Mouse (Mus musculus) midbrain, embryonic 15.5 days (tissue): ENCODE measurements around the gene Syt3. TPM values are rescaled to one million over a fixed set of nuclear protein-coding genes. Genes with fewer than 3 reads are reported as not detected.

Experiments used
- ATAC-seq: fragments of 200-750 bp; cut with Nextera tagmentation; replicated peaks from 2 replicates; pipeline ENCODE4 v1.8.0; 2017; ENCODE audit warnings: moderate TSS enrichment
- H3K27ac ChIP-seq: fragments of 300-500 bp; sonication (generic); 2 replicates; pipeline ENCODE4 v1.5.1; 2015; ENCODE audit warnings: mild to moderate bottlenecking, inconsistent platforms
- H3K27me3 ChIP-seq: fragments of 300-500 bp; sonication (generic); replicated peaks from 2 replicates; pipeline ENCODE4 v1.6.1; 2015; ENCODE audit warnings: inconsistent platforms
- H3K36me3 ChIP-seq: fragments of 300-500 bp; sonication (generic); replicated peaks from 2 replicates; pipeline ENCODE4 v1.6.1; 2015; ENCODE audit warnings: inconsistent platforms
- H3K4me1 ChIP-seq: fragments of 300-500 bp; sonication (generic); 2 replicates; pipeline ENCODE4 v1.6.1; 2015; ENCODE audit warnings: inconsistent platforms
- H3K4me2 ChIP-seq: fragments of 300-500 bp; sonication (generic); 2 replicates; pipeline ENCODE4 v1.6.1; 2015; ENCODE audit warnings: inconsistent platforms, mild to moderate bottlenecking, moderate library complexity
- H3K4me3 ChIP-seq: fragments of 300-500 bp; sonication (generic); 2 replicates; pipeline ENCODE4 v1.5.1; 2015; ENCODE audit warnings: mild to moderate bottlenecking, inconsistent platforms
- H3K9ac ChIP-seq: fragments of 300-500 bp; sonication (generic); 2 replicates; pipeline ENCODE4 v1.6.1; 2015; ENCODE audit warnings: mild to moderate bottlenecking, inconsistent platforms
- H3K9me3 ChIP-seq: fragments of 300-500 bp; sonication (generic); 2 replicates; pipeline ENCODE4 v1.6.1; 2016; ENCODE audit warnings: inconsistent platforms
- WGBS: fragments of 180-500 bp; shearing (Covaris S2); methylation state at CpG from one replicate; pipeline ENCODE4 v1.1.7; 2015; ENCODE audit warnings: mixed read lengths; 5-methylcytosine and 5-hydroxymethylcytosine counted together
- polyA plus RNA-seq: library from polyadenylated mRNA; unstranded; fragments of >200 nt; fragmentation: Nextera tagmentation; extraction: Ambion mirVana; gene quantifications from 2 replicates; pipeline ENCODE4 v1.2.1, GENCODE M21; 2015

Syt3 gene
- 56.3 and 57.2 TPM in 2 replicates for polyA plus RNA-seq

- Histone ChIP-seq H3K27me3 (no peaks in the 10 kb centered on the region), H3K36me3 (no peaks in the 10 kb centered on the region), H3K27ac (peak within 1 kb of the TSS; percentile 68), H3K9ac (peak within 1 kb of the TSS; percentile 76), H3K9me3 (no peaks in the 10 kb centered on the region), H3K4me2 (peak within 1 kb of the TSS; percentile 85), H3K4me1 (peaks cover 24% of the 10 kb centered on the region), H3K4me3 (peak within 1 kb of the TSS; percentile 65)
- peak; percentile 92 for ATAC-seq
- under 1% methylated on average over 31 of the region's 33 CpGs for WGBS
These were observed at the start of gene Syt3 for GRCm38 (mm10) chr7:44383980-44384715. Gene Syt3 (plus strand): TSS chr7:44384102.

- H3K27me3 ChIP-seq, result no peaks in the 10 kb centered on the region
- H3K4me3 ChIP-seq, result no peak overlapping the region
- H3K9me3 ChIP-seq, result no peaks in the 10 kb centered on the region
- no peak overlapping the region for H3K27ac ChIP-seq
- peaks cover 11% of the 10 kb centered on the region for H3K36me3 ChIP-seq
- ATAC-seq, result no peak
- H3K9ac ChIP-seq, result no peak overlapping the region
- peaks cover 31% of the 10 kb centered on the region for H3K4me1 ChIP-seq
- 73% methylated on average over 14 of the region's 14 CpGs for WGBS
- H3K4me2 ChIP-seq, result no peak overlapping the region
These were observed 49.8 kb upstream of the Syt3 start for GRCm38 (mm10) chr7:44334139-44334538.

GRCm38 (mm10) chr7:44335031-44335878 lies 48.6 kb upstream of the Syt3 start:
- H3K9me3 ChIP-seq, result no peaks in the 10 kb centered on the region
- peak; percentile 75 for ATAC-seq
- H3K36me3 ChIP-seq, result peaks cover 3% of the 10 kb centered on the region; the same call in 1 of the 2 replicates
- no peaks in the 10 kb centered on the region for H3K27me3 ChIP-seq
- H3K9ac ChIP-seq, result peak overlapping the region; percentile 90
- H3K27ac ChIP-seq, result peak overlapping the region; percentile 92
- WGBS, result 4% methylated on average over 22 of the region's 40 CpGs
- peak overlapping the region; percentile 96 for H3K4me2 ChIP-seq
- H3K4me1 ChIP-seq, result peaks cover 31% of the 10 kb centered on the region
- peak overlapping the region; percentile 75 for H3K4me3 ChIP-seq

GRCm38 (mm10) chr7:44336046-44337021 lies 47.6 kb upstream of the Syt3 start:
- peak overlapping the region; percentile 96 for H3K4me2 ChIP-seq
- peak overlapping the region; percentile 75 for H3K4me3 ChIP-seq
- H3K9ac ChIP-seq, result peak overlapping the region; percentile 90
- H3K27ac ChIP-seq, result peak overlapping the region; percentile 92
- WGBS, result 2% methylated on average over 51 of the region's 54 CpGs
- H3K9me3 ChIP-seq, result no peaks in the 10 kb centered on the region
- peaks cover 3% of the 10 kb centered on the region; the same call in 1 of the 2 replicates for H3K36me3 ChIP-seq
- peak; percentile 79 for ATAC-seq
- no peaks in the 10 kb centered on the region for H3K27me3 ChIP-seq
- peaks cover 31% of the 10 kb centered on the region for H3K4me1 ChIP-seq

- H3K27me3 ChIP-seq, result no peaks in the 10 kb centered on the region
- peak overlapping the region; percentile 92 for H3K27ac ChIP-seq
- peak overlapping the region; percentile 90 for H3K9ac ChIP-seq
- H3K4me1 ChIP-seq, result peaks cover 31% of the 10 kb centered on the region
- 2% methylated on average over 32 of the region's 32 CpGs for WGBS
- peaks cover under 1% of the 10 kb centered on the region; the same call in 1 of the 2 replicates for H3K36me3 ChIP-seq
- ATAC-seq, result peak; percentile 12
- H3K9me3 ChIP-seq, result no peaks in the 10 kb centered on the region
- H3K4me3 ChIP-seq, result peak overlapping the region; percentile 75
- peak overlapping the region; percentile 96 for H3K4me2 ChIP-seq
These were observed 46.6 kb upstream of the Syt3 start for GRCm38 (mm10) chr7:44337121-44337849.

- Histone ChIP-seq H3K27ac (no peak overlapping the region), H3K4me2 (no peak overlapping the region), H3K27me3 (no peaks in the 10 kb centered on the region), H3K9me3 (no peaks in the 10 kb centered on the region), H3K4me3 (no peak overlapping the region), H3K4me1 (peaks cover 26% of the 10 kb centered on the region), H3K36me3 (peaks cover 20% of the 10 kb centered on the region), H3K9ac (no peak overlapping the region)
- ATAC-seq, result no peak
- 75% methylated on average over 6 of the region's 6 CpGs for WGBS
These were observed 43.7 kb upstream of the Syt3 start for GRCm38 (mm10) chr7:44340226-44340625.

GRCm38 (mm10) chr7:44341119-44341518 lies 42.8 kb upstream of the Syt3 start:
- 88% methylated on average over 10 of the region's 10 CpGs for WGBS
- Histone ChIP-seq H3K9ac (no peak overlapping the region), H3K4me3 (no peak overlapping the region), H3K27me3 (no peaks in the 10 kb centered on the region), H3K4me1 (peaks cover 24% of the 10 kb centered on the region), H3K36me3 (peaks cover 28% of the 10 kb centered on the region), H3K9me3 (no peaks in the 10 kb centered on the region), H3K27ac (no peak overlapping the region), H3K4me2 (no peak overlapping the region)
- ATAC-seq, result no peak

- no peaks in the 10 kb centered on the region for H3K9me3 ChIP-seq
- ATAC-seq, result no peak
- H3K9ac ChIP-seq, result no peak overlapping the region
- 79% methylated on average over 5 of the region's 5 CpGs for WGBS
- H3K27ac ChIP-seq, result no peak overlapping the region
- no peak overlapping the region for H3K4me3 ChIP-seq
- H3K27me3 ChIP-seq, result no peaks in the 10 kb centered on the region
- H3K36me3 ChIP-seq, result peaks cover 34% of the 10 kb centered on the region
- peaks cover 21% of the 10 kb centered on the region for H3K4me1 ChIP-seq
- H3K4me2 ChIP-seq, result no peak overlapping the region
These were observed 42.2 kb upstream of the Syt3 start for GRCm38 (mm10) chr7:44341714-44342113.

GRCm38 (mm10) chr7:44343459-44344015 lies 40.4 kb upstream of the Syt3 start:
- H3K36me3 ChIP-seq, result peaks cover 40% of the 10 kb centered on the region
- H3K9ac ChIP-seq, result no peak overlapping the region
- H3K4me1 ChIP-seq, result peaks cover 2% of the 10 kb centered on the region
- no peak overlapping the region for H3K4me2 ChIP-seq
- 44% methylated on average over 10 of the region's 11 CpGs for WGBS
- H3K27me3 ChIP-seq, result no peaks in the 10 kb centered on the region
- no peak for ATAC-seq
- no peak overlapping the region for H3K4me3 ChIP-seq
- no peak overlapping the region for H3K27ac ChIP-seq
- H3K9me3 ChIP-seq, result no peaks in the 10 kb centered on the region

- no peaks in the 10 kb centered on the region for H3K27me3 ChIP-seq
- 78% methylated on average over 12 of the region's 12 CpGs for WGBS
- no peak overlapping the region for H3K4me3 ChIP-seq
- H3K36me3 ChIP-seq, result peaks cover 42% of the 10 kb centered on the region
- no peak overlapping the region for H3K27ac ChIP-seq
- H3K4me1 ChIP-seq, result no peaks in the 10 kb centered on the region
- H3K9me3 ChIP-seq, result no peaks in the 10 kb centered on the region
- H3K9ac ChIP-seq, result no peak overlapping the region
- no peak for ATAC-seq
- H3K4me2 ChIP-seq, result no peak overlapping the region
These were observed 39.3 kb upstream of the Syt3 start for GRCm38 (mm10) chr7:44344622-44345021.

- H3K4me3 ChIP-seq, result no peak overlapping the region
- no peaks in the 10 kb centered on the region for H3K9me3 ChIP-seq
- peaks cover 24% of the 10 kb centered on the region for H3K27me3 ChIP-seq
- 27% methylated on average over 3 of the region's 3 CpGs for WGBS
- peaks cover 30% of the 10 kb centered on the region for H3K4me1 ChIP-seq
- H3K27ac ChIP-seq, result no peak overlapping the region
- H3K9ac ChIP-seq, result no peak overlapping the region
- no peak overlapping the region for H3K4me2 ChIP-seq
- peaks cover 32% of the 10 kb centered on the region for H3K36me3 ChIP-seq
- ATAC-seq, result no peak
These were observed 34.9 kb upstream of the Syt3 start for GRCm38 (mm10) chr7:44349043-44349442.
